Mouse (Mus musculus): ENCODE results near the gene 1700021F05Rik.

- TF ChIP-seq ZC3H11A (IDR thresholded peaks at IDR 0.05; ENCODE audit: borderline replicate concordance, low read depth, low read length): no peak
- no peak for TF ChIP-seq CHD2 (IDR thresholded peaks at IDR 0.05; ENCODE audit: low read depth, low read length)
- TF ChIP-seq HCFC1 (IDR thresholded peaks at IDR 0.05; ENCODE audit: borderline replicate concordance, insufficient read depth, low read length): no peak
These were observed 37.6 kb upstream of the 1700021F05Rik start for GRCm38 (mm10) chr10:43578366-43578753.
